Mouse (Mus musculus) ES-Bruce4 (cell line): ENCODE data around the gene Ptprg. TPM values are rescaled to one million over a fixed set of nuclear protein-coding genes. Genes with fewer than 3 reads are reported as not detected.

Experiments used
- H3K27ac ChIP-seq: 2 replicates; pipeline ENCODE4 v1.5.1; 2012; ENCODE audit warnings: low read length, inconsistent platforms; ENCODE audit not compliant: insufficient read depth
- H3K27me3 ChIP-seq: 2 replicates; pipeline ENCODE4 v1.6.1; 2012; ENCODE audit warnings: mild to moderate bottlenecking, low read length, inconsistent platforms; ENCODE audit not compliant: control insufficient read depth, poor library complexity, insufficient read depth, severe bottlenecking
- H3K36me3 ChIP-seq: 2 replicates; pipeline ENCODE4 v1.6.1; 2012; ENCODE audit warnings: inconsistent platforms, mild to moderate bottlenecking, low read length, moderate library complexity; ENCODE audit not compliant: control insufficient read depth, poor library complexity, insufficient read depth, severe bottlenecking
- H3K4me1 ChIP-seq: one replicate; pipeline ENCODE4 v1.8.1; 2011; ENCODE audit warnings: low read length; ENCODE audit not compliant: control insufficient read depth, insufficient read depth
- H3K4me3 ChIP-seq: 2 replicates; pipeline ENCODE4 v1.5.1; 2011; ENCODE audit warnings: low read depth, mild to moderate bottlenecking, low read length
- H3K9ac ChIP-seq: 2 replicates; pipeline ENCODE4 v1.6.1; 2012; ENCODE audit warnings: low read depth, mild to moderate bottlenecking, inconsistent platforms; ENCODE audit not compliant: poor library complexity, severe bottlenecking
- H3K9me3 ChIP-seq: replicated peaks from 2 replicates; pipeline ENCODE4 v1.6.1; 2012; ENCODE audit warnings: mild to moderate bottlenecking, low read length, inconsistent platforms; ENCODE audit not compliant: control insufficient read depth, poor library complexity, insufficient read depth, severe bottlenecking
- CTCF ChIP-seq: IDR thresholded peaks from one replicate; pipeline ENCODE4 v1.8.1; 2011; ENCODE audit warnings: low read depth, low read length
- EP300 ChIP-seq: IDR thresholded peaks from 2 replicates; pipeline ENCODE4 v1.6.1; 2011; ENCODE audit warnings: low read depth, low read length; ENCODE audit not compliant: insufficient read depth
- POLR2A ChIP-seq: IDR thresholded peaks from one replicate; pipeline ENCODE4 v1.8.1; 2011; ENCODE audit warnings: low read length; ENCODE audit not compliant: insufficient read depth
- polyA plus RNA-seq: library from polyadenylated mRNA; stranded (reverse); fragments of >200 nt; gene quantifications from 2 replicates; pipeline ENCODE4 v1.2.4, GENCODE M21; 2011; ENCODE audit warnings: low read depth; ENCODE audit not compliant: missing spikeins, insufficient read depth, insufficient read length

The Ptprg gene
- polyA plus RNA-seq, 1 experiment = 27.4 TPM

DNA sequence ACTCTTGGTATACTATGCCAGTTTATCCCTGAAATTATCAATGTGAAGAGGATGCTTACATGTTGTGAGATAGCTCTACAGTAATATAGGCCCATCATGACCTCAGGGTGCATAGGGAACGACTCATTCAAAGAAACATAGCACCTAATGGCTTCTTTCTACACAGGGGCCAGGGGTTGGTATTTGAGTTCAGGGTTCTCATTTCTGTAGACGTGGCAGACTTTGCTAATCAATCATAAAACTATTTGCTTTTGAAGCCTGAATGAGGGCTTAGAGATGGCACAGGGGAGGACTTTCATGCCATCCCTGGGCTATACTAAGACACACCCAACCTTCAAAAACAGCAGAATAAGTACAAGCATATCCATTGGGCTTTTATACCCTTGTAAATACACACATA lies 16.4 kb downstream of the Ptprg start:
- Histone ChIP-seq H3K9ac (no peak overlapping the region), H3K4me1 (peaks cover 4% of the 10 kb centered on the region), H3K4me3 (no peak overlapping the region), H3K27ac (no peak overlapping the region), H3K27me3 (no peaks in the 10 kb centered on the region), H3K9me3 (no peaks in the 10 kb centered on the region), H3K36me3 (no peaks in the 10 kb centered on the region)
- TF ChIP-seq EP300 = no peak
- no peak for TF ChIP-seq CTCF
- no peak for TF ChIP-seq POLR2A

DNA sequence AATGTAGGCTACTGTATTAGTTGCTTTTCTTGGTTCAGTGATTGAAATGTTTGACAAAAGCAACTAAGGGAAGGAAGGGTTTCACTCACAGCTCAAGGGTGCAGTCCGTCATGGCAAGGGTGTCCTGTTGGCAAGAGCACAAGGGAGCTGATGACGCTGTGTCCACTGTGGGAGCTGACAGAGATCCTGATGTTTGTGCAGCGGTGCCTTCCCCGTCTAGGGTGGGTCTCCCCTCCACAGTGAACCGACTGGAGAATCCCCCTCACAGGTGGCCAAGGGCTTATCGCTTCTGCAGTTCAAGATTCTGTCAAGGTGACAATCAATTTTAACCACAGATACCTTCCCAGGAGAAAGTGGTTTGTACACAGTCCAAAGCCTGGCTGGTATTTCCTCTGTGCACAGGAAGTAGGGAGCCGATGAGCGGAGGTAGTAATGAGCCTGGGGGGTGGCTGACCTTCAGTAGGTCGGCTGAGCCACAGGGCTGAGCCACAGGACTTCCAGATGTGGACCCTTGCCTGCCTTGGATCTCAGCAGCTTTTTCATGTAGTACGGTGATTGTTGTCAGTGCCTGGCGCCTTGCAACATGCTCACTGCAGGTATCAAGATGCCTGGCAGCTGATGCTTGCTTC lies 18.5 kb downstream of the Ptprg start:
- H3K9ac ChIP-seq = no peak overlapping the region
- peaks cover 2% of the 10 kb centered on the region for H3K4me1 ChIP-seq
- no peaks in the 10 kb centered on the region for H3K27me3 ChIP-seq
- H3K36me3 ChIP-seq = no peaks in the 10 kb centered on the region
- no peaks in the 10 kb centered on the region for H3K9me3 ChIP-seq
- TF ChIP-seq POLR2A = no peak
- no peak for TF ChIP-seq CTCF
- H3K4me3 ChIP-seq = no peak overlapping the region
- H3K27ac ChIP-seq = no peak overlapping the region

DNA sequence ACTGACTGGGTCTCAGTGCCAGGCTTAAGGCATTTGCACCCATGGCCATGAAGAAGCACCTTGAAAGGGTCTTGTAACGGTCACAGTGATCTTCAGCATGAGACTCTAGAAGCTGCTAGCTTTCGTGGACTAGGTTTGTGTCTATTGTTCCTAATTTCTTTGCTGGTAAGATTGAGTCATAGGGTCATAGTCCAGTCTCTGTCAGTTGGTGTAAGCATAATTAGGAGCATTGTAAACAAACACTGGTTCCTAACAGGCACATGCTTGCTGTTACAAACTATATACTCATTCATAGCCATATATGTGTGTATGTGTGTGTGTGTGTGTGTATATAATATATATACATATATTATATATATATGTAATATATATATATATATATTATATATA lies 19.1 kb downstream of the Ptprg start:
- Histone ChIP-seq H3K4me1 (peaks cover 2% of the 10 kb centered on the region), H3K9me3 (no peaks in the 10 kb centered on the region), H3K27ac (no peak overlapping the region), H3K27me3 (no peaks in the 10 kb centered on the region), H3K36me3 (no peaks in the 10 kb centered on the region), H3K4me3 (no peak overlapping the region), H3K9ac (no peak overlapping the region)
- TF ChIP-seq POLR2A = no peak
- no peak for TF ChIP-seq EP300
- TF ChIP-seq CTCF = no peak

DNA sequence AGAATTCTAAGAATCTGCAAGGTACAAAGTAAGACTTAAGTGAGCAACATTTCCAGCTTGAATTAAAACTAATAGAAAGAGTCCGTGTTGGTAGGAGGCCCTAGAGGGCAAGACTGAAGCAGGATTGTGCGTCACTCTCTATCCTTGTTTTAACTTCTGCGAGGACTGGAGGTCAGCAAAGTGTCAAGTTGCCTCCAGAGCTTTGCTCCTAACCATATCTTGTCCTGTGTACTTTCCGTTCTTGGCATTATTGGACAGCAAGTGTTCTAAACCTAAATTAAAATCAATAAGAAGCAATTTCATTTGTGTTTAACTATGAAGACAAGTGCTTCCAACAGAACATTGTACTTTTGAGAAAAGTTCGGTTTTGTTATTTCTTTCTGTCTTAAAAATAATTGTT lies 20.4 kb downstream of the Ptprg start:
- no peak for TF ChIP-seq CTCF
- no peak for TF ChIP-seq EP300
- no peak for TF ChIP-seq POLR2A
- Histone ChIP-seq H3K27ac (no peak overlapping the region), H3K9me3 (no peaks in the 10 kb centered on the region), H3K9ac (no peak overlapping the region), H3K4me1 (peaks cover 2% of the 10 kb centered on the region), H3K4me3 (no peak overlapping the region), H3K27me3 (no peaks in the 10 kb centered on the region), H3K36me3 (no peaks in the 10 kb centered on the region)

DNA sequence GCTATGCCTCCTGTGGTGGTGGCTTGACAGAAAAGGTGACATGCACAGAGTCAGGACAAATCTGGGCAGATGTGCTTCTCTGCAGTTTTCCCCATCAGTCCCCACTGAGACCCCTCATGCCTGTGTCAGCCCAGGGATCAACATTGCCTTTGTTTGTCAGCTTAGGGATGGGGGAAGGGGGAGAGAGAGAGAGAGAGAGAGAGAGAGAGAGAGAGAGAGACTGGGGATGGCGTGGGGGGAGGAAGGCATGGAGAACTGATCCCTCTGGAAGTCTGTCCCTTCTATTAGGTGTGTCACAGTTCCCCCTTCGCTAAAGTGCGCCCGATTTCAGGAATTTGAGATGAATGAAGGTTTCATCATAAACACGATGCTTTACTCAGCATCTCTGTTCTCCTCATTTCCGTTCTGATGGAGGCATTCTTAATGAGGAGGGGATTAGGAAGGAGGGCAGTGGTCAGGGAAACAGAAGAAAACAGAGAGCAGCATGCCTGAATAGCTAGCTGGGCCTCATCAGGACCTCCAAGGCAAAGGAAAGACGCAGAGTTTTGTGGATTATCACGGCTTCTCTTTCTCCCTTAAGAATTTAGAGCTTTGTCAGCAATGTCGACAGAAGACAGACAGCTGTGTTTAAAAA lies 24.1 kb downstream of the Ptprg start:
- Histone ChIP-seq H3K9me3 (0 out of 2 replicates have a peak, but pooled peaks cover 2% of the 10 kb centered on the region), H3K27me3 (no peaks in the 10 kb centered on the region), H3K4me1 (no peaks in the 10 kb centered on the region), H3K27ac (no peak overlapping the region), H3K4me3 (no peak overlapping the region), H3K9ac (no peak overlapping the region), H3K36me3 (no peaks in the 10 kb centered on the region)
- no peak for TF ChIP-seq EP300
- TF ChIP-seq CTCF = no peak
- no peak for TF ChIP-seq POLR2A

DNA sequence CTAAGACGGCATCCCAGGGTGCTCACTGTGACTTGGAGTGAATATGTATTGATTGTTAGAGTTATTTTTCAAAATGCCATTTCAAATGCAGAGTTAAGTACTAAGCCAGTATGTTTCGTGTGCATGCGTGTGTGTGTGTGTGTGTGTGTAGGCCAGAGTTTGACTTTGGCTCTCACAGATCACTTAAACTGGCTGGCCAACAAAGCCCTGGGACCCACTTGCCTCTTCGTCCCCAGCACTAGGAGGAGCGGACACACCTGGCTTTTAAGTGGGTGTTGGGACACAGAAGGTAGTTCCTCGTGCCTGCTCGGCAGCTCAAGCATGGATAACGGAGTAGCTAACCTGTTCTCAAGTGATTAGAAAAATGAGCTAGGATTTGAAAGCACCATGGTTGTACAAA lies 24.6 kb downstream of the Ptprg start:
- TF ChIP-seq CTCF (no peak), POLR2A (no peak), EP300 (no peak)
- no peaks in the 10 kb centered on the region for H3K27me3 ChIP-seq
- no peak overlapping the region for H3K9ac ChIP-seq
- no peaks in the 10 kb centered on the region for H3K4me1 ChIP-seq
- H3K27ac ChIP-seq = no peak overlapping the region
- H3K4me3 ChIP-seq = no peak overlapping the region
- H3K36me3 ChIP-seq = no peaks in the 10 kb centered on the region
- peaks cover 5% of the 10 kb centered on the region; the same call in 1 of the 2 replicates for H3K9me3 ChIP-seq
